Mouse (Mus musculus): ENCODE data around the gene Ift88.

The Ift88 gene

DNA sequence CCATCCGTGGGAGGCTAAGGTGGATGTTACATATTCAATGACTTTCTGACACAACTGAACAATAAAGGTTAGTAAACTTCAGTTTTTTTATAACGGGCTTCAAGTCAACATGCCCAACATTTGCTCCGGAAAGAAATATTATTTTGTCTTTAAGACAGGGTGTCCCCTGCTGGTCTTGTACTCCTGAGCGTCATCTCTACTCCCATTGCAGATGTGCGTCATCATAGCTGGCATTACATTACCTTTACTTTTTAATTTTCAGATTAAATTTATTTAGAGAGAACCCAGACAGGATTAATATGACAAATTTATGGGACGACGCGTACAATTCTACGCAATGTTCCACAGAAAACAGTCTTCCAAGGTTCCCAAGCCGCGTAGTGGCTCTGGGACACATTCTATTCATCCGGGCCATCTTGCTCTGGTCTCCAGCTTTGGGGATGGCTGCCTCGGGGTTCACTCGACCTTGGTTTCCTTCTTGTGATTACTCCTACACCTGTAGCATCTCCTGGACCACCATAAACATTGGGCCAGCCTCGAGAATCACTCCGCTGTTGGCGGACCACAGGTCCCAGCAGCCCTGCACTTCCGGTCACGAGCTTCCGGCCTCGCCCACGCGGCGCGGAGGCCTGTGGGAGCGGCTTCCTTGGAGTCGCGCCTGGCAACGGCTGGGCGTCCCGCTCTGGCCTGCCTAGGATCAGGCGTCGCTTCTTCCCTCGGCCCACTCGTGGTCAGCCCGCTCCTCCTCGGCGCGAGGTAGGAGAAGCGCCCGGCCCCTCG, at the start of gene Ift88:
Gene Ift88 (plus strand): TSS at position 631 of the 780 bp plus-strand sequence.
- peak; percentile 59 for DNase-seq (ENCODE audit: low read depth in 2 of 2, low spot score in 2 of 2)

DNA sequence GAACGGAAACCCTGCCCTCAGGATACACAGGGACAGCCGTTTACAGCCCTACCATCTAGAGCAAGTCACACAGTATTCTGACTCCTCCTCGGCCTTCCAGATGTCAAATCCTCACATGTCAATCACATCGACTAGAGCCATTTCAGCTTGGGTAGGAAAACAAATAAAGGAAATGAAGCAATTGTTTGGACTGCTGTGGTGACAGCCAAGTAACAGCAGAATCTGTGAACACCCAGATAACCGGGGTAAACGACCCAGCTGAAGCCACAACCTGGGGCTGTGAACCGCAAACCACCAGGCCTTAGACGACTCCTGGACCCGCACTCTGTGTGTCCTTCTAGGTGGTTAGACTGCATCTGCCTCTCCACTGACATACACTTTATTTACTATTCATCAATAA, 48.7 kb upstream of the Ift88 start:
- no peak for DNase-seq (ENCODE audit: low read depth in 2 of 2, low spot score in 2 of 2)

DNA sequence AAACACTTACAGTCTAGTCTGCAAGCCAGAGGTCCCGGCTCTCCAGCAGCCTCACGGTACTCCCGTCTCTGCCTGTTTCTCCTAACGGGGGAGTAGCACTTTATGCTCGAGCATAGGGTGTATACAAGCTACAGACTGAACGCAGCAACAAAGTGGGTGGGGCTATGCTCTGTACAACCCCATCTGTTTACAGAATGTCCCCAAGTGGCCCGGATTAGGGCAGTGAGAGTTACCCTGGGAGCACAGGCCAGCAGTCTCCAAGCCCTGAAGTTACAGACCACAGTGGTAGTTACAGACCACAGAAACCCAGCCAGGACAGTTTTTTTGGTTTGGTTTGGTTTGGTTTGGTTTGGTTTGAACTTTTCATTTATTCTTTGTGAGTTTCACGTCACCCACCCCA, 47.8 kb upstream of the Ift88 start:
- DNase-seq (ENCODE audit: low read depth in 2 of 2, low spot score in 2 of 2) = no peak

DNA sequence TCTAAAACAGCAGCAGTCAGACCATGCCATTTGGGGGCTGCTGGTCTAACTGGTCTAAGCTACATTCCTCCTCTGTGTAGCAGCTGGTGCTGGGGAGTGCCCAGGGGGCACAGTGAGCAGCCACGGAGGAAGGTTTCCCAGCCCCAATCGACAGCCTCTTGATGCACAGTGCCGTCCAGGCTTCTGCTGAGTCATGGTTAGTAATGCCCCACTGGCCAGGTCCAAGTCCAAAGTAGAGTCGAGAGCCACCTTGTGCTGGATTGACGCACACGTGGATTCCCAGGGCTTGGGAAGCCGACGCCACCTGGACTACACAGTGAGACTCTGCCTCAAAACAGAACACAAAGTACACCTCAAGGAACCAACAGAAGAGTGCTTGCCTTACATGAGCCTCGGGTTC, 46.9 kb upstream of the Ift88 start:
- DNase-seq (ENCODE audit: low read depth in 2 of 2, low spot score in 2 of 2) = no peak

DNA sequence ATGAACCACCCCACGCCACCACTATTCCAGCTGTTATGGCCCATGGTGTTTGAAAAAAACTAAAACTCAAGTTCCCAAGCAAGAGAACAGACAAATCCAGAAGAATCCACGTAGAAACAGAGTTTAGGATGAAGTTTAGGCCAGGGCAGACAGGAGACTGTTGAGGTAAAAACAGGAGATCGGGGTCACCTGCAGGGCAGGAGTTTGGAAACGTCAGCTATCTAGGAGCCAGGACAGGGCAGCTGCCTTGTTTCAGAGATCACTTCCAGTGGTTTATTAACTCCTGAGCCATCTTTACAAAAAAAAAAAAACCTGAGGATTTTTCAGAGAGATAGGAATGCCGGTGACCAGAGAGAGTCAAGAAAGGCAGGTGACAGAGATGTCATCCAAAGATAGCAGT, 46.3 kb upstream of the Ift88 start:
- no peak for DNase-seq (ENCODE audit: low read depth in 2 of 2, low spot score in 2 of 2)

DNA sequence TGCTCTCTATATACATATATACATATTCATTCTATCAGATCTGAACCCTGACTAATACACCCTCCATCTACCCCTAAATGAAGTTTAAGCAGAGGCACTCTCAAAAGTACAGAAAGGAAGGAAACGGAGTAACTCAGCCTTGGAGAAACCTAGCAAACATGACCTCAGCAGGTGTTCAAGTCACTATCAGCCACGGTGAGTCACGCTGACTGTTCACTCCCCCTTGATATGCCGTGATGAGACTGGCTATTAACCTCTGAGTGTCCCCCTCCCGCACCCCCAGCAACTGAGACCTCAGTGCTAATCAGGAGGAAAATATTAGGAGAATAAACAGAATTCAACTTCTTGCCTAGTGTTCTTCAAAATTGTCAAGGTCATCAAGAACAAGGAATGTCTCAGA, 38.2 kb upstream of the Ift88 start:
- DNase-seq (ENCODE audit: low read depth in 2 of 2, low spot score in 2 of 2) = no peak

DNA sequence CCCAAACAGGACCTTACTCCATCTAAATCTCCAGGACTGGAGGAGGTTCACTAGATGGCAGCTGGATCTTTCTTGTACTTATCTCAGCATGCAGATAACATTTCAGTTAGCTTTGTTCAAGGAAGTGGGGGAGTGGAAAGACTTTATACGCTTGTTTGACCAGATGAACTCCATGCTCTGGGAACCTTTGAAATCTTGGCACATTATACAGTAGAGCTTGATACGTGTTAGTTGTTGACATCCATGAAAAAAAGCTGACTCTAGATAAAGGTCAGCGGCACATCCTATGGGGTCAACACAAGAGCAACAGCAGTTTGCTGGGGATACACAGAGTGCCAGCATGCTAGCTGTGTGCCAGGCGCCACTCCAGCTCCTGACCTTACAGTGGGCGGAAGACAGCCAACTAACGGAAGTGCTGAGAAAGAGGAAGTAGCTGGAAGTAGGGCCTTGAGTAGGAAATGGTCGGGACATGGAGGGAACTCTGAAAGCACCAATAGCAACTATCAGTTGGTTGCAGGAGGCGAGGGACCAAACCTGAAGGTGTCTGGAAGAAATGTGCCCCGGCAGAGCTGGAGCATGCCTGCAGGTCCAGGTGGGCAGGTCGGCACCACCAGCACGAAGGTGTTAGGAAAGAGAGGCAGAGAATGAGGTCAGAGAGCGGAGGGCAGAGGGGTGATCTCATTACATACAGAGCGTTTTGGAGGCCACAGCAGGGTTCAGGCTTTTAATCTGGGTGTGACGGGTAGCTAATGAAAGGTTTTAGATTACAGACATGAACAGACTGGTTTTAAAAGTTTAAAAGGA, 36.9 kb upstream of the Ift88 start:
- DNase-seq (ENCODE audit: low read depth in 2 of 2, low spot score in 2 of 2) = no peak

DNA sequence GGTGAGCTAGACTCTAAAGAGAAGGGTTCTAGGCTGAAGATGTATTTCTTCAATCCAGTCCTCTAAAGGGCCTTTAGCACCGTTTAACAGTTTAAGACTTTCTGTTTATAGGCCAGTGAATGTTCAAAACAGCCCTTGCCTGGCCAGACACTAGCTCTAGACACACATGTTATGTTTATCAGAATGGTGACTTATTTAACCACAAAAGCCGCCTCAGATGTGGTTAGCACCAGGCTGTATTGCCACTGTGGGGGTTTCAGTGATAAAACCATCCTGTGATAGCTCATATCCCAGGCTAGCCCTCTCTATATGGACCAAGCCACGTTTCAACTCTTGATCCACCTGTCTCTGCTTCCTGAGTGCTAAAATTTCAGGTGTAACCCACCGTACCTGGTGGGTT, 32.2 kb upstream of the Ift88 start:
- no peak for DNase-seq (ENCODE audit: low read depth in 2 of 2, low spot score in 2 of 2)

DNA sequence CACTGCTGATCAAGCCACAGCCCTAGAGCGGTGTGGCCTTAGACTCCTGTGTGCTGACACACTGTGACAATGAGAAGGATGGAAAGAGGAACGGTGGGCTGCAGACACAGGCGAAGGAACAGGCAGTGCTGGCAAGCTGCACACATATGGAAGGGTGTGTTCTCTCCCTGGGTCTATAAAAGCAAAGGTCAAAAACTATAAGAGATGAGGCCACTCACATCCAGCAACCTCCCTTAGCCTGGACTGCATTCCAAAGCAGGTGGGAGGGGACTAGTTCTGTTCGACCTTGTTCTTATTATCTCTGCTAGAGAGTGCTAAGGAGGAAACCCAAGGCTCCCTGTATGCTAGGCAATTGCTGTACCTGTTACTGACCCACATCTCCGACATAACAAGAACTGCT, 31.6 kb upstream of the Ift88 start:
- no peak for DNase-seq (ENCODE audit: low read depth in 2 of 2, low spot score in 2 of 2)

DNA sequence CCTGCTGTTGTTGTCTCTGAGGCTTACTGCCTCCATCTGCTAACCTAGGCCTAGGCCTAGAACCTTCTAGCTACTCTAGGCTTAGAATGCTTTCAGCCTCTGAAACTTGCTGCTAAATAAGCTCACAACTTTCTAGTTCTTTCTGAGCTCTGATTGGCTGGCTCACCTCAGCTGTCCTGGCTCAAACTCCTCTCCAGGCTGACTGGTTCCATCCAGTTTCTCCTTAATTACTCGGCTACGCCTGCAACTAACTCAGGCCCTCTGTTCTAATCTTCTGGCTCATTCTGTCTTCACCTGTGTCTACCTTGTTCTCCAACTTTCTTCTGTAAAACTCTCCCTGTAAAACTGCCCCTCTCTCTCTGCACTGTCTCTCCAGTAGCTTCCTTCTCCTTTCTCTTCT, 28.4 kb upstream of the Ift88 start:
- DNase-seq (ENCODE audit: low read depth in 2 of 2, low spot score in 2 of 2) = no peak

DNA sequence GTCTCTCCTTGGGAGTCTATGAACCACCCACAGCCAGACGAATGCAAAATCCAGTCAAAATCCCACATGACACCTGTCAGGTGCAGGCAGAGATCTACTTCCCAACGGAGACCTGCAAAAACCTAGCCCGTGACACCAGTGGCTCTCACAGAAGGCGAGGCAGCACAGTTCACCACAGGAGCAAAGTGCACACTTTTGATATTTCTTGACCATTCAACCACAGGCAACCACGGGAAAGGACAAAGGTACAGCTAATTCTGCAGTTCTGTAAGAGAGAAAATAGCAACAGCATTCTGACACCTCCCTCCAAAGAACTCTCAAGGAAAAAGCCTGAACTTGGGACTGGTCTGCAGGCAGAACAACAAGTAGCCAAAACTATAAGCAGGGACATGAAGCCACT, 26.6 kb upstream of the Ift88 start:
- no peak for DNase-seq (ENCODE audit: low read depth in 2 of 2, low spot score in 2 of 2)

DNA sequence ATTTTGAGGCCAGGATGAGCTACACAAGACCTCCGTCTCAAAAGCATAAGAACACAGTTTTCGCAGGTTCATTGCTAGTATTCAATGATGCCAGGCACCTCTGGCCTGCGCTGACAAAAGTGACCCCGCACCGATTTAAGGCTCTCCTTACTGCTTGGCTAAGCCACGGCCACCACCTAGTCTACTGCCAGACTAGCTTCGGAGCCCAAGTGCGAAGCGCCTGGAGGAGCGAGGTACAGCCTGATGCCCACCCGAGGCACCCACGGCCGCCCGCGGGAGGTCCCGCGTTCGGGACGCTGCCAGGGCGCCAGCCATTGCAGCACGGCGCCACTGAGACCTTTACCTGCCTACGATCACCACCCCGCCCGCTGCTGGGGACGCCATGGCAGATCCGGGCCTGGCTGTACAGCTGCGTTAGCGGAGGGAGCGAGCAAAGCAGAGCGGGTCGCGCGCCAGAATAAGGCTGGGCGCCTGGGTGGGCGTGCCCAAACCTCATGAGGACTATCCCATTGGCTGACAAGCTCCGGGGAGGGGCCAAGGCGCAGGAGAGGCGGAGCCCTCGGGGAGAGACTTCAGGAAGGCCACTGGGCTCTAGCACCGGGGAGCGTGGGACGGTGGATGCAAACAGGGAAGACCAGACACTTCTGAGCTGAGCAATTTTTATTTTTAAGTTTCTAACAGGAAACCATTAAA, 25.7 kb upstream of the Ift88 start, which contains the start of gene Cryl1:
Gene Cryl1 (minus strand): TSS at position 465 of the 693 bp plus-strand sequence.
- DNase-seq (ENCODE audit: low read depth in 2 of 2, low spot score in 2 of 2) = peak; percentile 93 to 95

DNA sequence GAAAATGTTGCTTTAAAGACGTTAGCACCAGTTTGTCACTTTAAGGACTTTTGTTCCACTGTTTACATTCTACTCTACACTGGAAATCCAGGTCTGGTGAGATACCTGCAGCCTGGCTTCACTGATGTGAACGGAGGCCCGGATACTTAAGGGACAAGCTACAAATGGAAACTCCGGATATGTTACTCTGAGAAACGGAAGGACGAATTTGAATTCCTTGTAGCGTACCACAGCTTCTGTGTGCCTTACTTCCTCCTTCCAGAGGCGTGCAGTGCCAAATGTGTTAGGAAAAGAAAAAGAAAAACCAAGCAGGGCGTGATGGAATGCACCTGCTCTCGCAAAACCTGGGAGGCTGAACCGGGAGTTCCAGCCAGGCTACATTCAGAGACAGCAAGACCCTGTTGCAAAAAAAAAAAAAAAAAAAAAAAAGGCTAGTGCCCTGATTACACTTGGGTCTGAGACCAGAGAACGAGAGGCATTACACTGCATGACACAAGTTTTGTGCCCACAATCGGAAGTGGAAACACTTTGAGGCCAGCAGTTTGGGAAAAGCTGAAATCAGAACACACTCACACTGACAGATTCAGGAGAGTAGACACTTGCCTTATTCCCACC, 24.9 kb upstream of the Ift88 start:
- DNase-seq (ENCODE audit: low read depth in 2 of 2, low spot score in 2 of 2) = no peak

DNA sequence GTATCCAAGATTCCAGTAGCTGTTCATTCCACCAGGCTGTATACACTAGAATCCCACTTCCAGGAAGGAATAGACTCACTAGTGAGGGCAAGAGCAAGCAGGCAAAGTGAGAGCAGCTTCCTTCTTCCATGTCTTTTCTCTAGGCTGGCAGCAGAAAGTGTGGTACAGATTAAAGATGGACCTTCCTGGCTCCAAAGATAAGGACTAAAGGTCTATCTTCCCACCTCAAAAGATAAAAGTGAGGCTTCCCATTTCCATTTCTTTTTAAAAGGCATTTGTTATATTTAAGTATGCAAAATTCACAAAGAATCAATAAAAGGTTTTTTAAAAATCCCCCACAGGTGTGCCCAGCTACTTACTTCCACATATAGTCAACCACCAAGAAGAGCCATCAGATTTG, 21.0 kb upstream of the Ift88 start:
- DNase-seq (ENCODE audit: low read depth in 2 of 2, low spot score in 2 of 2) = no peak

DNA sequence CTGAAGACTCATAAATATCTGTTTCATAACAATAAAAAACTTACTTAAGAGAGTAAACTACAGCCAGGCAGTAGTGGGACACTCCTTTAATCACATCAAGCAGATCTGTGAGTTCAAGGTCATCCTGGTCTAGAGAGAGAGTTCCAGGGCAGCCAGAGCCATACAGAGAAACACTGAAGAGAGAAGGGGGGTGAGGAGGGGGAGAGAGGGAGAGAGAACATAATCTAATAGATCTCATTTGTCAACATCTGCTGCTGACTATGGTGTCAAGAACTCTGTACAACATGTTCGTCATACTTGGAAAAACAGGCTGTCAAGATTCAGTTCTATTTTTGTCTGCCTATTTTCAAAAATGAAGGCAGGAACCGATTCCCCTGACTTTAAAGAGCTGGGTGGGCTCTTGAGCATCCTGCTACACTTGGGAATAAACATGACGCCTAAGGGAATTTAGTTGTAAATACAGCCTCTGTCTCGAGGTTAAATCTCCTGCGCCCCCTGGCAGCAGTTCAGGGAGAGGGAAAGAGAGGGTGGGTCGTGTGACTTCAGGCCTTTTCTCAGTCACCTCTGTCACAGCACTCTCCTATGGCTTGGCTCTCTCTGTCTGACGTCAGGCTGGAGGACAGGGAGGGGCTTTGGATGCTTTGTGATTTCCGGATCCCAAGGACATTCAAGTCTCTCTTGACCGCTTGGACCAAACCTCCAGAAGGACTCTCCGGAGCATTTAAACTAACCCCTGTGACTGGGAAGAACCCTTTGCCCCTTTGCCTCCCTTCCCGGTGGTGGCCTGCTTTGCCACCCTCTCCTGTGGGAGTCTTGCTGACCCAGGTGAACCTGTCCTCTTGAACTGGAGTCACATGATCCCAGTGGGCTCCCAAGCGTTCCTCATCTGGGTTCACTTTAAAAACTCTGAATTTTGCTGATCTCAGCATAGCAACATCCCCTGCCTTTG, 16.5 kb upstream of the Ift88 start:
- DNase-seq (ENCODE audit: low read depth in 2 of 2, low spot score in 2 of 2) = peak in 1 of 2 experiments; percentile 12

DNA sequence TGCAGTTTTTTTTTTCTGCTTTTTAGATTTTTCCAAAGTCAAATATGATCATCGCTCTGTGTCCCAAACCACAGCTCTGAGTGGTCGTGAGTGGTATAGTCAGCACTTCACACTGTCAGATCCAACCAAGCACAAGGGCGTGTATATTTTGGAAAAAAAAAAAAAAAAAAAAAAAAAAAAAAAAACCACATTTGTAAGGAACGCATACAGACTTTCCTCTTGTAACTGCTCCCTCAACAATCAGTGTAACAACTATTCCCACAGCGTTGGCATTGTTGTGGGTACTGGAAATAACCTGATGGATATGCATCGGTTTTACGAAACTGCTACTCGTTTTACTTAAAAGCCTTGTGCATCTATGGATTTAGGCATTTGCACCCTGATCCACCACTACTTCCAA, 15.8 kb upstream of the Ift88 start:
- no peak for DNase-seq (ENCODE audit: low read depth in 2 of 2, low spot score in 2 of 2)

DNA sequence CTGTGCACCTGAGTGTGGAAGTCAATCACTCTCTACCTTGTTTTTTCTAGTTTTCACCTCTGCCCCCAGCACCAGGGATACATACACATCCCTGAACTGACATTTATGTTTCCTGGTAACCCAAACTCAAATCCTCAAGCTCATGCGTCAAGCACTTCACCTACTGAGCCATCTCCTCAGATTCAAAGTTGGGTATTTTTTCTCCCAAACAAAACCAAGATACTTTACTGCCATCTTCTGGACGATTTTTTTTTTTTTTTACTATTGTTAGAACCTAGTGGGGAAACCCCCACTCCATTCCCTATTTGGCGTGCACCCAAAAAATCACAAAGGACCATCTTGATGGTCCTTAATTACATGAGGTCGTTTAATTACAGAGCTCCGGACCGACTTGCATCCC, 14.8 kb upstream of the Ift88 start:
- no peak for DNase-seq (ENCODE audit: low read depth in 2 of 2, low spot score in 2 of 2)

DNA sequence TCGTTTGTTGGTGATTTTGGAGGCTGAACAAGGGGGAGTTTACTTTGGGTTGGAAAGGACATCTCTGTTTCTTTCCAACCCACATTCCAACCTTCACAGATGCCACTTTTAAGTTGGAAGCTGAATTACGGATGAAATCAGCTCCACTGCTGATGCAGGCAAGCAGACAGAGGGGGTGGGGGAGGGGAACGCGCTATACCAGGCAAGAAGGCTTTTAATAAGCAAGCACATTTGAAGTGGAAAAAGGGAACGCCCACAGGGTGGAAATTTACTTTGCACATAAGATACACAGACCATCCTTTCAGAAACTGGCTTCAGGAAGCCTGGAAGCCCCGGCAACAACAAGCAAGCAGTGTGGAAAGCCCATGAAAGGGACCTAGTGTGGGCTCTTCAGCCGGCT, 11.7 kb upstream of the Ift88 start:
- no peak for DNase-seq (ENCODE audit: low read depth in 2 of 2, low spot score in 2 of 2)

DNA sequence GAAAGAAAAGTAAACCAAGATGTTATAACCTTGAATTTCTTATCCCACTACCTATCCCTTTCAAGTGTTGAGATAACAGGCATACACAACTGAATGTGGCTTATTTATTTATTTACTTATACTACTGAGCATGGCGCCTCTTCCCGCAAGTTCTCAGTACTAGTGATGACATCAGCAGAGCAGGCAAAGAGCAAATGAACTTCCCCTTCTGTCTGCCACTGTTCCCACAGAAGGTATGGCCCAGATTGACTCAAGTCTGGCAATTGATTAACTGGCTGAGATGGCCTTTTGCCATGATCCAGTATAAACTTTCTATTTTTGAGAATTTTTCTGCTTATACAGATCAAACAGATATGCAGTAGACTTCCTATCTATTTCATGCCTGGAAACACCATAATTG, 6.7 kb upstream of the Ift88 start:
- no peak for DNase-seq (ENCODE audit: low read depth in 2 of 2, low spot score in 2 of 2)

DNA sequence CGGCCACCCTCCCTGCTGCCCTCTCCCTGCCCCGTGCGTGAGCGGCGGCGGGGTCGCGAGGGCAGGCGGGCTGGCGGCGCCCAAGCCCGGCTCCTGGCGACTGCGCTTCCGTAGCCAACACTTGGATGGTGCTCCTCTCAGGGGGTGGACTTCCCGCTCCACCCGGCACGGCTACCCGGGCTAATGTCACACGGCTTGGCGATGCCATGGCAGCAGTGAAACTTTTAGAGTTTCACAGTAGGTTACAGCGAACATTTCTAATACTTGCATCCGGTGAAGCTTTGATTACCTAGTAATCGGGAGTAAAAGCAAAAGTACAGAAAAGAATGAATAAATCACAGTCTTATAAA, 325 bp downstream of the Ift88 start:
- peak in 1 of 2 experiments; percentile 10 for DNase-seq (ENCODE audit: low read depth in 2 of 2, low spot score in 2 of 2)
